Mouse (Mus musculus): ENCODE data around the gene Ppp1r3d.

DNA sequence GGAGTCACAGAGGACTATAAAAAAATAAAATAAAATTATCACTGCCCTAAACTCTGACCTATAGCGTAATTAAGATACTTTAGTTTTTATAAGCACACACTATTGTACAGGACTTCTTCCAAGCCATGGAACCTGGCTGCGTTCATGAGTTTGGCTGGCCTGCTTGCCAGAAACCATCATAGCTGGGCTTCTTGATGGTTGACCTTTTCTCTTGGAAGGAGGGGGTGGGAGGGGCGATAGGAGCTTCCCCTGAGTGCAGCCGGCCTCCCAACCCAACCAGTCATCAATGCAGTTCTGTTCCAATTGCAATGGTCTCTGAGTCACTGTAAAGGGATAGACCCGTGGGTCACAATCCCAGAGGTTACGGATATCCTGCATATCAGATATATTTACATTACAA lies 4.0 kb downstream of the Ppp1r3d start:
- TF ChIP-seq CTCF (IDR thresholded peaks at IDR 0.05; ENCODE audit: low read depth) (no peak), EP300 (IDR thresholded peaks at IDR 0.05; ENCODE audit: low read depth) (no peak)
